Mouse (Mus musculus) right cerebral cortex, postnatal 4 days (tissue): ENCODE measurements at regions not wholly inside any gene's neighbourhood (a gene's known extent, or its start where the extent isn't known, plus 50 kb on each side); places are given as distances from the start of the nearest gene placed in this dataset.
A peak's percentile ranks its signal among the peaks of the same experiment; 100 is the strongest.

Experiments used
- DNase-seq: peaks from one replicate; pipeline ENCODE4 v3.0.0-alpha.2; 2022

- no peak for DNase-seq
Observed at GRCm38 (mm10) chr15:59138393-59139107, 249.5 kb downstream of the Gm49356 start.

- DNase-seq: no peak
Observed at GRCm38 (mm10) chr15:59141621-59142020, 252.5 kb downstream of the Gm49356 start.

GRCm38 (mm10) chr15:59142481-59142880, 253.4 kb downstream of the Gm49356 start:
- DNase-seq: no peak

- no peak for DNase-seq
Observed at GRCm38 (mm10) chr15:59143891-59144290, 254.8 kb downstream of the Gm49356 start.

GRCm38 (mm10) chr15:59145679-59146078, 256.6 kb downstream of the Gm49356 start:
- DNase-seq: no peak

- no peak for DNase-seq
Observed at GRCm38 (mm10) chr15:59146111-59146510, 257.0 kb downstream of the Gm49356 start.

- DNase-seq: no peak
Observed at GRCm38 (mm10) chr15:59146586-59147085, 257.5 kb downstream of the Gm49356 start.

GRCm38 (mm10) chr15:59148531-59148930, 259.4 kb downstream of the Gm49356 start:
- no peak for DNase-seq

GRCm38 (mm10) chr15:59151506-59151905, 262.4 kb downstream of the Gm49356 start:
- DNase-seq: no peak

- no peak for DNase-seq
Observed at GRCm38 (mm10) chr15:59152786-59153388, 263.8 kb downstream of the Gm49356 start.

- no peak for DNase-seq
Observed at GRCm38 (mm10) chr15:59153416-59154250, 264.5 kb downstream of the Gm49356 start.

GRCm38 (mm10) chr15:59154407-59155288, 265.6 kb downstream of the Gm49356 start:
- DNase-seq: peak; percentile 34

- DNase-seq: no peak
Observed at GRCm38 (mm10) chr15:59155289-59155623, 266.2 kb downstream of the Gm49356 start.

- no peak for DNase-seq
Observed at GRCm38 (mm10) chr15:59156328-59156727, 267.2 kb downstream of the Gm49356 start.

- DNase-seq: no peak
Observed at GRCm38 (mm10) chr15:59158760-59159159, 269.7 kb downstream of the Gm49356 start.

GRCm38 (mm10) chr15:59160931-59161920, 272.1 kb downstream of the Gm49356 start:
- no peak for DNase-seq

- DNase-seq: no peak
Observed at GRCm38 (mm10) chr15:59167937-59168659, 279.0 kb downstream of the Gm49356 start.

- no peak for DNase-seq
Observed at GRCm38 (mm10) chr15:59168660-59169170, 279.6 kb downstream of the Gm49356 start.

GRCm38 (mm10) chr15:59169237-59169797, 280.2 kb downstream of the Gm49356 start:
- no peak for DNase-seq

GRCm38 (mm10) chr15:59169831-59170230, 280.7 kb downstream of the Gm49356 start:
- no peak for DNase-seq
